Mouse (Mus musculus): ENCODE measurements at regions not wholly inside any gene's neighbourhood (a gene's known extent, or its start where the extent isn't known, plus 50 kb on each side); places are given as distances from the start of the nearest gene placed in this dataset.

DNA sequence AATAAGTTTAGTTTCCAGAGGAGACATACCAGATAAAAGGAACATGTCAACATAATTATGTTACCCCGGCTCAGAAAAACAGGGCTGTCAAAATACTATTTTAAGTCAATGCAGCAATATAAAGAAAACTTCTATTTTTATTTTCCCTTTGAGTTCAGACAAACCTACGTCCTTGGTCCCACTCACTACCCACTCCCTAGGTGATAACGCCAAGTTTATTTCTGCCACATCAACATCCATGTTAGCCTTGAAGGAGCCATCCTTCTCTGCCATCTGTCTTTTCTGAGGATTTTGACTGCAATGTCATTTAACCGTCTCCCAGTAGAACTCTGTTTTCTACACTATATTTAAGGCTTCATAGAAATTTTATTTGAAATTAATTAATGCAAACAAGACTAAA lies 396.5 kb upstream of the Dppa4 start:
- TF ChIP-seq MAX (IDR thresholded peaks at IDR 0.05) (no peak), MYOG (IDR thresholded peaks at IDR 0.05; ENCODE audit: control insufficient read depth, extremely low read depth, insufficient read length) (no peak), MYOD1 (IDR thresholded peaks at IDR 0.05; ENCODE audit: control insufficient read depth, insufficient read length, low read depth) (no peak), CTCF (IDR thresholded peaks at IDR 0.05; ENCODE audit: control insufficient read depth, insufficient read depth, insufficient read length) (no peak), CEBPB (IDR thresholded peaks at IDR 0.05; ENCODE audit: low read depth) (no peak), USF1 (IDR thresholded peaks at IDR 0.05; ENCODE audit: low read depth) (no peak), FOSL1 (IDR thresholded peaks at IDR 0.05; ENCODE audit: insufficient read depth, low read length, poor library complexity, severe bottlenecking) (no peak)
- Histone ChIP-seq H3K4me3 (ENCODE audit: insufficient read depth, poor library complexity, severe bottlenecking) (no peak overlapping the region), H3K79me2 (ENCODE audit: control insufficient read depth, insufficient read depth) (no peaks in the 10 kb centered on the region), H3K27me3 (ENCODE audit: control insufficient read depth, insufficient read depth, insufficient read length) (no peaks in the 10 kb centered on the region), H3ac (ENCODE audit: control insufficient read depth, insufficient read length, low read depth) (no peak overlapping the region), H3K36me3 (ENCODE audit: control insufficient read depth, insufficient read depth) (no peaks in the 10 kb centered on the region), H3K79me3 (ENCODE audit: low read depth) (no peaks in the 10 kb centered on the region)

- Histone ChIP-seq H3K27me3 (ENCODE audit: control insufficient read depth, insufficient read depth, insufficient read length) (no peaks in the 10 kb centered on the region), H3ac (ENCODE audit: control insufficient read depth, insufficient read length, low read depth) (no peak overlapping the region), H3K4me3 (ENCODE audit: insufficient read depth, poor library complexity, severe bottlenecking) (no peak overlapping the region), H3K79me2 (ENCODE audit: control insufficient read depth, insufficient read depth) (no peaks in the 10 kb centered on the region), H3K79me3 (ENCODE audit: low read depth) (no peaks in the 10 kb centered on the region), H3K36me3 (ENCODE audit: control insufficient read depth, insufficient read depth) (no peaks in the 10 kb centered on the region)
- TF ChIP-seq MYOG (IDR thresholded peaks at IDR 0.05; ENCODE audit: control insufficient read depth, extremely low read depth, insufficient read length): no peak
- TF ChIP-seq MYOD1 (IDR thresholded peaks at IDR 0.05; ENCODE audit: control insufficient read depth, insufficient read length, low read depth): no peak
- no peak for TF ChIP-seq MAX (IDR thresholded peaks at IDR 0.05)
- no peak for TF ChIP-seq USF1 (IDR thresholded peaks at IDR 0.05; ENCODE audit: low read depth)
- no peak for TF ChIP-seq CEBPB (IDR thresholded peaks at IDR 0.05; ENCODE audit: low read depth)
- no peak for TF ChIP-seq FOSL1 (IDR thresholded peaks at IDR 0.05; ENCODE audit: insufficient read depth, low read length, poor library complexity, severe bottlenecking)
- no peak for TF ChIP-seq CTCF (IDR thresholded peaks at IDR 0.05; ENCODE audit: control insufficient read depth, insufficient read depth, insufficient read length)
Measured at GRCm38 (mm10) chr16:47900785-47901184, 382.7 kb upstream of the Dppa4 start.

DNA sequence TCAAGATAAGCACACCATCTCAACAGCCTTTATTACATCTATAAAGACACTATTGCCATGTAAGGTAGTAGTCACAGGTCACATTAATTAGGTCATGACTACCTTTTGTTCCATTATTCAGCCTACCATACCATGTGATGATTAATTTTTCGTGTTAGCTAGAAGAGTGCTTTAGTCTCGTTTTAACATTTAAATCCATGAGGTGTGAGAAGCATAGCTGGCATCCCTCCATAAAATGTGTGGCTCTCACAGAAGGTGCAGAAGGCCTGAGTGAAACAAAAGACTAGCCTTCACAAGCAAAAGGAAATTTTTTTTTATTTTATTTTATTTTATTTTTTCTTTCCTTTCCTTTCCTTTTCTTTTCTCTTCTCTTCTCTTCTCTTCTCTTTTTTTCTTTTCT lies 345.5 kb upstream of the Dppa4 start:
- H3K79me2 ChIP-seq (ENCODE audit: control insufficient read depth, insufficient read depth): no peaks in the 10 kb centered on the region
- H3K36me3 ChIP-seq (ENCODE audit: control insufficient read depth, insufficient read depth): no peaks in the 10 kb centered on the region
- no peak overlapping the region for H3ac ChIP-seq (ENCODE audit: control insufficient read depth, insufficient read length, low read depth)
- TF ChIP-seq MYOD1 (IDR thresholded peaks at IDR 0.05; ENCODE audit: control insufficient read depth, insufficient read length, low read depth) (no peak), USF1 (IDR thresholded peaks at IDR 0.05; ENCODE audit: low read depth) (no peak), FOSL1 (IDR thresholded peaks at IDR 0.05; ENCODE audit: insufficient read depth, low read length, poor library complexity, severe bottlenecking) (no peak), CTCF (IDR thresholded peaks at IDR 0.05; ENCODE audit: control insufficient read depth, insufficient read depth, insufficient read length) (no peak), MYOG (IDR thresholded peaks at IDR 0.05; ENCODE audit: control insufficient read depth, extremely low read depth, insufficient read length) (no peak), MAX (IDR thresholded peaks at IDR 0.05) (no peak), CEBPB (IDR thresholded peaks at IDR 0.05; ENCODE audit: low read depth) (no peak)
- H3K79me3 ChIP-seq (ENCODE audit: low read depth): no peaks in the 10 kb centered on the region
- H3K4me3 ChIP-seq (ENCODE audit: insufficient read depth, poor library complexity, severe bottlenecking): no peak overlapping the region
- H3K27me3 ChIP-seq (ENCODE audit: control insufficient read depth, insufficient read depth, insufficient read length): no peaks in the 10 kb centered on the region

All from C2C12 (cell line).